Mouse (Mus musculus) midbrain, embryonic 10.5 days (tissue): Measurements from ENCODE around the gene Zfc3h1. TPM values are rescaled to one million over a fixed set of nuclear protein-coding genes. Genes with fewer than 3 reads are reported as not detected.

Experiments
- DNase-seq: peaks from one replicate; pipeline ENCODE4 v3.0.0-alpha.2; 2017; ENCODE audit warnings: low spot score
- H3K27ac ChIP-seq: fragments of 300-500 bp; sonication (generic); replicated peaks from 2 replicates; pipeline ENCODE4 v1.5.1; 2016; ENCODE audit warnings: mild to moderate bottlenecking
- H3K27me3 ChIP-seq: fragments of 300-500 bp; sonication (generic); 2 replicates; pipeline ENCODE4 v1.6.1; 2016; ENCODE audit warnings: low read depth, mild to moderate bottlenecking; ENCODE audit not compliant: poor library complexity, severe bottlenecking
- H3K36me3 ChIP-seq: fragments of 300-500 bp; sonication (generic); 2 replicates; pipeline ENCODE4 v1.6.1; 2016; ENCODE audit warnings: mild to moderate bottlenecking, moderate library complexity
- H3K4me1 ChIP-seq: fragments of 300-500 bp; sonication (generic); 2 replicates; pipeline ENCODE4 v1.6.1; 2016
- H3K4me3 ChIP-seq: fragments of 300-500 bp; sonication (generic); 2 replicates; pipeline ENCODE4 v1.5.1; 2016; ENCODE audit warnings: mild to moderate bottlenecking, moderate library complexity
- H3K9me3 ChIP-seq: fragments of 300-500 bp; sonication (generic); replicated peaks from 2 replicates; pipeline ENCODE4 v1.6.1; 2016; ENCODE audit warnings: mild to moderate bottlenecking
- WGBS: fragments of 180-500 bp; shearing (Covaris S2); methylation state at CpG from one replicate; pipeline ENCODE4 v1.1.7; 2016; 5-methylcytosine and 5-hydroxymethylcytosine counted together
- polyA plus RNA-seq: library from polyadenylated mRNA; unstranded; fragments of >200 nt; fragmentation: Nextera tagmentation; extraction: Ambion mirVana; gene quantifications from 2 replicates; pipeline ENCODE4 v1.2.1, GENCODE M21; 2016

The Zfc3h1 gene
- polyA plus RNA-seq, 1 experiment from 2014 or later = 15.6 TPM

- H3K4me3 ChIP-seq = no peak overlapping the region
- no peaks in the 10 kb centered on the region for H3K27me3 ChIP-seq
- DNase-seq = no peak
- 83% methylated on average over 1 of the region's 1 CpGs for WGBS
- no peaks in the 10 kb centered on the region for H3K9me3 ChIP-seq
- peaks cover 14% of the 10 kb centered on the region for H3K4me1 ChIP-seq
- H3K27ac ChIP-seq = no peak overlapping the region
- peaks cover 77% of the 10 kb centered on the region for H3K36me3 ChIP-seq
Measured at GRCm38 (mm10) chr10:115391896-115392295, 7.1 kb downstream of the Zfc3h1 start.

GRCm38 (mm10) chr10:115406393-115406792 is 21.6 kb downstream of the Zfc3h1 start:
- peak; percentile 51 for DNase-seq
- H3K4me1 ChIP-seq = no peaks in the 10 kb centered on the region
- 75% methylated on average over 6 of the region's 6 CpGs for WGBS
- H3K4me3 ChIP-seq = no peak overlapping the region
- H3K36me3 ChIP-seq = peaks cover 95% of the 10 kb centered on the region
- H3K27ac ChIP-seq = no peak overlapping the region
- no peaks in the 10 kb centered on the region for H3K9me3 ChIP-seq
- no peaks in the 10 kb centered on the region for H3K27me3 ChIP-seq

DNA sequence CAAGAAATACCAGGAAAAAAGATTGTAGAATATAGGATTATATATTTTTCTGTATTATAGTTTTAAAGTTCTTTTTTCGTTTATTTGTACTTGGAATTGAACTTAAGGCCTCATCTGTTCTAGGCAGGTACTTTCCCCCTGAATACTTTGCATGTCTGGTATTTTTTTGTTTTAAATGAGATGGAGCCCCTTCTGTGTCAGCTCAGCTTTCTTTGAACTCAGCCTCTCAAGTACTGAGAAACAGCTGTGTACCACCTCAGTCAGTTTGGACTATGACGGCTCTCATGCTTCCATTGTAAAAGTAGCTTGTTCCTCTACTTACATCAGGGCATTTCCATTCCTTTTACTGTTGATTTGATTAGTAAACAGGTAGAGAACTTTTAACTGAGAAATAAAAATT is 28.7 kb downstream of the Zfc3h1 start:
- H3K9me3 ChIP-seq = no peaks in the 10 kb centered on the region
- WGBS = 92% methylated on average over 2 of the region's 2 CpGs
- H3K4me1 ChIP-seq = no peaks in the 10 kb centered on the region
- H3K4me3 ChIP-seq = no peak overlapping the region
- no peak for DNase-seq
- H3K36me3 ChIP-seq = peaks cover 98% of the 10 kb centered on the region
- no peaks in the 10 kb centered on the region for H3K27me3 ChIP-seq
- no peak overlapping the region for H3K27ac ChIP-seq

DNA sequence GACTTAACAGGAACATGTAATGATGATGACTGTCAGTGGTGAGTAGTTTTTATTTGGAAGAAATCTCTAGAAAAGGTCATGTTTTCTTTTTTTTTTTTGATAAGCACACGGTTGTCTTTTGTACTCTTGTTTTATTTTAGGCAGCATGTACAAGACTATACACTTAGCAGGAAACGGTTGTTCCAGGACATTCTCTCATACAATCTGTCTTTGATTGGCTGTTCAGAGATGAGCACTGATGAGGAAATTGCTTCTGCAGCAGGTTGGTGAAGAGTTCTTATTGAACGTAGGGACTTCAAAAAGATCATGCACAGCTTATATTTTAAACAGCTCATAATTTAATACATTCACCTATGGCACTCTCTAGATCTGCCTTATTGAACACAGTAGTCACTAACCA is 29.3 kb downstream of the Zfc3h1 start:
- Histone ChIP-seq H3K4me3 (no peak overlapping the region), H3K36me3 (peaks cover 98% of the 10 kb centered on the region), H3K27me3 (no peaks in the 10 kb centered on the region), H3K4me1 (no peaks in the 10 kb centered on the region), H3K9me3 (no peaks in the 10 kb centered on the region), H3K27ac (no peak overlapping the region)
- DNase-seq = no peak
- 92% methylated on average over 3 of the region's 3 CpGs for WGBS

DNA sequence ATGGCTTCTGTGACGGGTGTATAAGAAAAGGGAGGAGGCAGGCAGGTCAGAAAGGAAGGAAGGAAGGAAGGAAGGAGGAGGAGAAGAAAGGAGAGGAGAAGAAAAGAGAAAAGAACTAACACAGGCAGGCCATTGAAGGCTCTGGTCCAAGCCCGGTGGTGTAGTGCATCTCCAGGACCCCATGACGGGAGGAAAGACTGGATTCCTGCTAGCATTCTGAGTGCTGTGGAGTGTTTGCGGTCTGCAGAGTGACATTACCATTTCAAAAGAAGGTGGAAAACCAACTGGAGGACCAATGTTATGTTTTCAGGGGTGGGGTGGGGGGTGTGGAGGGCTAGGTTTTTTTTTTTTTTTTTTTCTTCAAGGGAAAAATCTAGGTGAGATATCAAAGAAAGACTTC is 37.2 kb downstream of the Zfc3h1 start:
- WGBS = 86% methylated on average over 4 of the region's 4 CpGs
- no peaks in the 10 kb centered on the region for H3K4me1 ChIP-seq
- DNase-seq = no peak
- no peaks in the 10 kb centered on the region for H3K27me3 ChIP-seq
- no peaks in the 10 kb centered on the region for H3K9me3 ChIP-seq
- no peak overlapping the region for H3K4me3 ChIP-seq
- H3K27ac ChIP-seq = no peak overlapping the region
- H3K36me3 ChIP-seq = peaks cover 96% of the 10 kb centered on the region

- no peaks in the 10 kb centered on the region for H3K4me1 ChIP-seq
- no peaks in the 10 kb centered on the region for H3K9me3 ChIP-seq
- H3K36me3 ChIP-seq = peaks cover 97% of the 10 kb centered on the region
- no peak for DNase-seq
- no peak overlapping the region for H3K4me3 ChIP-seq
- WGBS = 76% methylated on average over 2 of the region's 2 CpGs
- H3K27me3 ChIP-seq = no peaks in the 10 kb centered on the region
- H3K27ac ChIP-seq = no peak overlapping the region
Measured at GRCm38 (mm10) chr10:115425351-115425750, 40.6 kb downstream of the Zfc3h1 start.

GRCm38 (mm10) chr10:115437286-115437685 is 52.5 kb downstream of the Zfc3h1 start:
- WGBS = 90% methylated on average over 4 of the region's 4 CpGs
- Histone ChIP-seq H3K4me3 (no peak overlapping the region), H3K27me3 (no peaks in the 10 kb centered on the region), H3K9me3 (no peaks in the 10 kb centered on the region), H3K27ac (no peak overlapping the region), H3K4me1 (no peaks in the 10 kb centered on the region), H3K36me3 (peaks cover 40% of the 10 kb centered on the region)
- no peak for DNase-seq

DNA sequence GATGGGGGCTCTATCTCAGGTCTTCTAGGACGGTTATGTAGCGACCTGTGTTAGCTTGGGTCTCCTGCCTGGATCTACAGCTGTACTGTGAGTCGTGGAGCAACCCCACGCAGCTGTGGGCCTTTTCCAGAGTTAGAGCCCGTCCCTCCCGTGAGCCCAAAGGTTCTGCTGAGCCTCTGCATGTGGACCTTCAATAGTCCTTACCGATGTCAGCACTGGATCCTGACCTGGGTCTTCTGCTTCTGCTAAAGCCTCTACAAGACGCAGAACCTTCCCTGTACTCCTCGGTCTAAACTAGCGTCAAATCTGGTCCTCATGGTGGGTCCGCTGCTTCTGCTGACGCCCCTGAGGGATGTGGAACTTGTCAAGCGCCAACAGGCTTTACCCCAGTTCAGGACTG is 63.9 kb downstream of the Zfc3h1 start:
- DNase-seq = no peak
- 90% methylated on average over 13 of the region's 13 CpGs for whole genome bisulfite sequencing
- no peaks in the 10 kb centered on the region for H3K27me3 ChIP-seq
- no peaks in the 10 kb centered on the region for H3K4me1 ChIP-seq
- no peak overlapping the region for H3K27ac ChIP-seq
- H3K36me3 ChIP-seq = peaks cover 10% of the 10 kb centered on the region; the same call in 1 of the 2 replicates
- peaks cover 3% of the 10 kb centered on the region for H3K9me3 ChIP-seq
- no peak overlapping the region for H3K4me3 ChIP-seq

DNA sequence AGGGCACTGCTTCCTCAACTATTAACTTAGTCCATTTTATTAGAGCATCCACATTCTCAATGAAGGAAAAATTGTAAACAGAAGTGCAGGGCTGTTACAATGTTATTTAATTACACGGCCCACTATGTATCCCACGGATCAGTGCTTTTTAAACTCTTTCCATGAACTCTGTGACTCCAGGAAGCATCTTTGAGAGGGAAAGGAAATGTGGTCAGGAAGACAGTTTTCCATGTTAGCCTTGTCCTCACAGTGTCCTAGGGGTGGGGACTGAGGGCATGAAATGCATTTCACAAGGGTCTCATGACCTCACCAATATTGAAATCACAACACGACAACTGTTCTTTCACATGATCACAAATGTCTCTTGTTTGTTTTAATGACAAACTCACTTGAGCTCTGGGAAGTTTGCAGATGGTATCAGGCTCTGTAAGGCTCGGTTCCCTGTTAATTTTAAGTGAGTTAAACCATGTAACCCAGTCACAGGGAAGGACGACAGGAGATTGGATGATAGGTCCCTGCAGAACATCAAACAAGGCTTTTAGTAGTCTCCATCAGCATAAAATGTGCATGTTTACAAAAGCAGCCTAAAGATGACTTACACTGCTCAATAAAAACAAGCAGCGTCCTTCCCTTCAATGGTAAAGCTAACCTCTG is 72.7 kb downstream of the Zfc3h1 start:
- Histone ChIP-seq H3K27me3 (no peaks in the 10 kb centered on the region), H3K36me3 (peaks cover 7% of the 10 kb centered on the region; the same call in 1 of the 2 replicates), H3K4me1 (no peaks in the 10 kb centered on the region), H3K27ac (no peak overlapping the region), H3K4me3 (no peak overlapping the region), H3K9me3 (no peaks in the 10 kb centered on the region)
- DNase-seq = no peak
- WGBS = 78% methylated on average over 6 of the region's 6 CpGs

DNA sequence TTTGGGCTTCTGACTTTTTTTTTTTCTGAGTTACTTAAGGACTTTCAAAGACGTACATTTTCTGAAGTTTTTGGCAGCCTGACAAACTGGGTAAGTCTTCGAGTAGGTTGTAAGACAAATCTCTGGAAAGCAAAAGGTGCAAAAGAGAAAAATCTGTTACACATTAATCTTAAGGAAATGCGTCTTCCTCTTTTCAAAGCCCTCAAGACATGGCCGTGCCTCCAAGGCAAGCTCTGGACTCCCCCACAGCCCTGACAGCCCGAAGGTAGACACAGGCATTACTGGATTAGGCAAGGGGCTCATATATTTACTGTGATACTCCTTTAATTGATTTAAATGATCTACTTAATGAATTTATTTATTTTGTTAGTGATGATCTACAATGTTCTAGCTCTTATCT is 77.9 kb downstream of the Zfc3h1 start:
- Histone ChIP-seq H3K4me3 (no peak overlapping the region), H3K4me1 (no peaks in the 10 kb centered on the region), H3K27me3 (no peaks in the 10 kb centered on the region), H3K9me3 (no peaks in the 10 kb centered on the region), H3K36me3 (0 out of 2 replicates have a peak, but pooled peaks cover 7% of the 10 kb centered on the region), H3K27ac (no peak overlapping the region)
- DNase-seq = no peak
- 87% methylated on average over 5 of the region's 5 CpGs for WGBS

DNA sequence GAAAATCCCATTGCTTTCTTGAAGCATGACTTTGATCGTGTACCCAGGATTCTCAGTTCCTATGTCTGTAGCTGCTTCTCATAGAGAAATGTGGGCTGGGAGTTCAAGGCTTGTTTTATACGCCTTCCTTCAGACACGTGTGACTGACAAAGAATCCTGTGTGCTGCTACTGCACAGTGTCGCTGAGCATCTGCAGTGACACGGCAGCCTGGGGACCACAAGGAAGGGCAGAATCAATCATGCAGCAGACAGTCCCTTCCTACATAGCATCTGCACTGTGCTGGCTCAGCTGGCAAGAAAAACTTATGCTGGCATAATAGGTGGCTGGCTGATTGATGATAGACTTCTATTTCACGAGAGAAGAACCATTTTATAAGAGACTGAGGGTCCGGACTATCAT is 80.3 kb downstream of the Zfc3h1 start:
- H3K9me3 ChIP-seq = no peaks in the 10 kb centered on the region
- no peak overlapping the region for H3K27ac ChIP-seq
- 0 out of 2 replicates have a peak, but pooled peaks cover 7% of the 10 kb centered on the region for H3K36me3 ChIP-seq
- WGBS = 93% methylated on average over 7 of the region's 7 CpGs
- no peak overlapping the region for H3K4me3 ChIP-seq
- DNase-seq = no peak
- peaks cover 8% of the 10 kb centered on the region for H3K4me1 ChIP-seq
- H3K27me3 ChIP-seq = no peaks in the 10 kb centered on the region; the same call in none of the 2 replicates

DNA sequence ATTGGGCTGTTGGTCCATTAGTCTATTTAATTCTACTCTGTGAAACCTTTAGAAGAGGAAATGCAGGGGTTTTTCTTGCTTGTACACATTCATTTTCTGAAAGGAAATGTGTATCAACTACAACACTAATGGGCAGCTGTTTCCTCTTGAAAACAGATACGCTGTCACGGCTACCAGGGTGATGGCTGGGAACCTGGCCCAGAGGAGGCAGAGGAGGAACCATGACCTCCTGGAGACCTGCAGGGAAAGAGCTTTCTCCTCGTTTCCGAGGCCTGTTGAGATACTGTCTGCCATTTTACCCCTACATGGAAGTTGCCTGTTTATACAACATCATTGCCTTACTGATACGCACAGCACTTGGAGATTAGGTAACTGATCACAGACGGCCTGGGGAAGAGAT is 81.0 kb downstream of the Zfc3h1 start:
- Histone ChIP-seq H3K4me1 (peaks cover 8% of the 10 kb centered on the region), H3K4me3 (no peak overlapping the region), H3K27me3 (peaks cover 4% of the 10 kb centered on the region), H3K36me3 (0 out of 2 replicates have a peak, but pooled peaks cover 7% of the 10 kb centered on the region), H3K27ac (no peak overlapping the region), H3K9me3 (no peaks in the 10 kb centered on the region)
- 88% methylated on average over 6 of the region's 6 CpGs for WGBS
- no peak for DNase-seq

- H3K9me3 ChIP-seq = no peaks in the 10 kb centered on the region
- DNase-seq = no peak
- no peak overlapping the region for H3K27ac ChIP-seq
- peaks cover 14% of the 10 kb centered on the region for H3K27me3 ChIP-seq
- H3K4me3 ChIP-seq = no peak overlapping the region
- WGBS = 92% methylated on average over 8 of the region's 8 CpGs
- H3K4me1 ChIP-seq = peaks cover 10% of the 10 kb centered on the region
- 0 out of 2 replicates have a peak, but pooled peaks cover 7% of the 10 kb centered on the region for H3K36me3 ChIP-seq
Measured at GRCm38 (mm10) chr10:115467985-115468384, 83.2 kb downstream of the Zfc3h1 start.
